Mouse (Mus musculus): Measurements from ENCODE around the gene Cacna2d4.

- no peak for TF ChIP-seq CTCF (IDR thresholded peaks at IDR 0.05; ENCODE audit: borderline replicate concordance, control insufficient read depth, extremely low read depth, insufficient read depth, low read length, poor library complexity)
- no peak for TF ChIP-seq POLR2A (IDR thresholded peaks at IDR 0.05; ENCODE audit: control insufficient read depth, extremely low read depth, insufficient read depth, low read length, poor library complexity)
These were observed 165.4 kb downstream of the Cacna2d4 start for GRCm38 (mm10) chr6:119401545-119402304.
